Comparison of ENCODE assay signal across 7 mouse cellular contexts in genomic region chr7:3691919-3692318, GRCm38 (mm10). TPM values are rescaled to one million over a fixed set of nuclear protein-coding genes. Genes with fewer than 3 reads are reported as not detected.
DNase-seq lines count a peak whose midpoint lies in the region; ATAC-seq and TF ChIP-seq lines count a peak whose summit lies in the region.

No protein-coding gene starts in this region.

- H3K9me3 ChIP-seq in lung, embryonic 16.5 days (ENCODE audit: control insufficient read depth, low read length) = no peaks in the 10 kb centered on the region
- H3K9me3 ChIP-seq in limb, embryonic 12.5 days = no peaks in the 10 kb centered on the region
- no peaks in the 10 kb centered on the region for H3K9me3 ChIP-seq in stomach, embryonic 14.5 days (ENCODE audit: control insufficient read depth, low read depth, low read length)

- no peaks in the 10 kb centered on the region for H3K27me3 ChIP-seq in lung, embryonic 16.5 days (ENCODE audit: control insufficient read depth, insufficient read depth, low read depth, low read length)
- no peaks in the 10 kb centered on the region for H3K27me3 ChIP-seq in limb, embryonic 12.5 days
- no peaks in the 10 kb centered on the region for H3K27me3 ChIP-seq in stomach, embryonic 14.5 days (ENCODE audit: control insufficient read depth, insufficient read depth, low read length)

- peaks cover 10% of the 10 kb centered on the region for H3K36me3 ChIP-seq in lung, embryonic 16.5 days (ENCODE audit: control insufficient read depth, insufficient read depth, low read length)
- H3K36me3 ChIP-seq in limb, embryonic 12.5 days = peaks cover 47% of the 10 kb centered on the region
- peaks cover 15% of the 10 kb centered on the region; the same call in 1 of the 2 replicates for H3K36me3 ChIP-seq in stomach, embryonic 14.5 days (ENCODE audit: control insufficient read depth, insufficient read depth, low read length)

- no peak for ATAC-seq in lung, embryonic 16.5 days (ENCODE audit: low read depth)
- ATAC-seq in limb, embryonic 12.5 days (ENCODE audit: insufficient number of reproducible peaks, insufficient read depth, low FRiP score, low TSS enrichment, low read depth) = no peak
- no peak for ATAC-seq in stomach, embryonic 14.5 days (ENCODE audit: insufficient number of reproducible peaks, insufficient read depth, low FRiP score, low read depth)

- H3K9ac ChIP-seq in lung, embryonic 16.5 days (ENCODE audit: low read length) = peak overlapping the region; percentile 96
- peak overlapping the region; percentile 89 for H3K9ac ChIP-seq in limb, embryonic 12.5 days (replicated peaks)
- H3K9ac ChIP-seq in stomach, embryonic 14.5 days (replicated peaks; ENCODE audit: low read depth, low read length) = peak overlapping the region; percentile 62

- H3K27ac ChIP-seq in lung, embryonic 16.5 days (ENCODE audit: low read length) = peak overlapping the region; percentile 98; the same call in 1 of the 2 replicates
- peak overlapping the region; percentile 91; the same call in 1 of the 2 replicates for H3K27ac ChIP-seq in embryonic fibroblast, embryonic 13.5 days (ENCODE audit: insufficient read depth, low read length)
- H3K27ac ChIP-seq in limb, embryonic 12.5 days = peak overlapping the region; percentile 98; the same call in 1 of the 2 replicates
- no peak overlapping the region for H3K27ac ChIP-seq in stomach, embryonic 14.5 days (ENCODE audit: low read length)

- peak overlapping the region; percentile 85 for H3K4me2 ChIP-seq in lung, embryonic 16.5 days (ENCODE audit: low read depth, low read length)
- peak overlapping the region; percentile 81 for H3K4me2 ChIP-seq in limb, embryonic 12.5 days
- H3K4me2 ChIP-seq in stomach, embryonic 14.5 days (replicated peaks; ENCODE audit: low read depth, low read length) = peak overlapping the region; percentile 66

- peaks cover 17% of the 10 kb centered on the region for H3K4me1 ChIP-seq in lung, embryonic 16.5 days (replicated peaks; ENCODE audit: control insufficient read depth, insufficient read depth, low read length)
- H3K4me1 ChIP-seq in embryonic fibroblast, embryonic 13.5 days (ENCODE audit: control insufficient read depth, insufficient read depth, low read length) = no peaks in the 10 kb centered on the region; the same call in 1 of the 2 replicates
- H3K4me1 ChIP-seq in limb, embryonic 12.5 days (replicated peaks) = peaks cover 21% of the 10 kb centered on the region
- peaks cover 16% of the 10 kb centered on the region; the same call in 1 of the 2 replicates for H3K4me1 ChIP-seq in stomach, embryonic 14.5 days (ENCODE audit: control insufficient read depth, insufficient read depth, low read length)

- no peak for TF ChIP-seq CTCF in embryonic fibroblast, embryonic 13.5 days (IDR thresholded peaks at IDR 0.05; ENCODE audit: borderline replicate concordance, insufficient read depth, low read length)

- TF ChIP-seq POLR2A in embryonic fibroblast, embryonic 13.5 days (IDR thresholded peaks at IDR 0.05; ENCODE audit: low read depth, low read length) = no peak

- WGBS in lung, embryonic 16.5 days = 26% methylated on average over 3 of the region's 3 CpGs
- 28% methylated on average over 3 of the region's 3 CpGs for WGBS in limb, embryonic 12.5 days
- WGBS in stomach, embryonic 14.5 days = 18% methylated on average over 3 of the region's 3 CpGs

- DNase-seq in lung, postnatal 36 days = no peak
- no peak for DNase-seq in cerebellum, postnatal 36 days
- no peak for DNase-seq in adipocyte (ENCODE audit: low spot score)

- H3K4me3 ChIP-seq in lung, embryonic 16.5 days (ENCODE audit: low read length) = peak overlapping the region; percentile 83
- peak overlapping the region; percentile 80 for H3K4me3 ChIP-seq in embryonic fibroblast, embryonic 13.5 days (ENCODE audit: insufficient read depth, low read length)
- H3K4me3 ChIP-seq in limb, embryonic 12.5 days (replicated peaks) = peak overlapping the region; percentile 71
- peak overlapping the region; percentile 68 for H3K4me3 ChIP-seq in stomach, embryonic 14.5 days (ENCODE audit: low read depth, low read length)

RNA-seq across cellular contexts. Expression of gene Tsen34, which starts 0.7 kb away (rescaled TPM):
- 258 and 270 TPM in 2 replicates for polyA plus RNA-seq in lung, embryonic 16.5 days (2015; fragmentation: Nextera tagmentation; extraction: Ambion mirVana)
- 81.5 and 85.6 TPM in 2 replicates for polyA plus RNA-seq in embryonic fibroblast, embryonic 13.5 days (2011; ENCODE audit: insufficient read length, low read depth, missing spikeins)
- polyA plus RNA-seq in limb, embryonic 12.5 days (2016; fragmentation: Nextera tagmentation; extraction: Ambion mirVana) = 284 and 296 TPM in 2 replicates
- 223 and 240 TPM in 2 replicates for polyA plus RNA-seq in stomach, embryonic 14.5 days (2014; fragmentation: Nextera tagmentation; extraction: Ambion mirVana)

RNA-seq across cellular contexts. Expression of gene Mboat7, which starts 1.4 kb away (rescaled TPM):
- 47.0 and 51.3 TPM in 2 replicates for polyA plus RNA-seq in lung, embryonic 16.5 days (2015; fragmentation: Nextera tagmentation; extraction: Ambion mirVana)
- 82.2 and 94.6 TPM in 2 replicates for polyA plus RNA-seq in embryonic fibroblast, embryonic 13.5 days (2011; ENCODE audit: insufficient read length, low read depth, missing spikeins)
- polyA plus RNA-seq in limb, embryonic 12.5 days (2016; fragmentation: Nextera tagmentation; extraction: Ambion mirVana) = 59.4 and 61.4 TPM in 2 replicates
- 36.8 and 40.4 TPM in 2 replicates for polyA plus RNA-seq in stomach, embryonic 14.5 days (2014; fragmentation: Nextera tagmentation; extraction: Ambion mirVana)

RNA-seq across cellular contexts. Expression of gene Rps9, which starts 11.9 kb away (rescaled TPM):
- 1,423 and 1,469 TPM in 2 replicates for polyA plus RNA-seq in lung, embryonic 16.5 days (2015; fragmentation: Nextera tagmentation; extraction: Ambion mirVana)
- polyA plus RNA-seq in embryonic fibroblast, embryonic 13.5 days (2011; ENCODE audit: insufficient read length, low read depth, missing spikeins) = 1,255 and 1,395 TPM in 2 replicates
- 1,389 and 1,455 TPM in 2 replicates for polyA plus RNA-seq in limb, embryonic 12.5 days (2016; fragmentation: Nextera tagmentation; extraction: Ambion mirVana)
- polyA plus RNA-seq in stomach, embryonic 14.5 days (2014; fragmentation: Nextera tagmentation; extraction: Ambion mirVana) = 1,552 and 1,583 TPM in 2 replicates

RNA-seq across cellular contexts. Expression of gene Tmc4, which starts 14.6 kb away (rescaled TPM):
- 33.8 and 41.3 TPM in 2 replicates for polyA plus RNA-seq in lung, embryonic 16.5 days (2015; fragmentation: Nextera tagmentation; extraction: Ambion mirVana)
- polyA plus RNA-seq in embryonic fibroblast, embryonic 13.5 days (2011; ENCODE audit: insufficient read length, low read depth, missing spikeins) = 10.5 and 10.7 TPM in 2 replicates
- polyA plus RNA-seq in limb, embryonic 12.5 days (2016; fragmentation: Nextera tagmentation; extraction: Ambion mirVana) = 6.6 and 6.7 TPM in 2 replicates
- polyA plus RNA-seq in stomach, embryonic 14.5 days (2014; fragmentation: Nextera tagmentation; extraction: Ambion mirVana) = 61.8 and 67.3 TPM in 2 replicates

RNA-seq across cellular contexts. Expression of gene Leng1, which starts 26.3 kb away (rescaled TPM):
- 12.2 and 13.5 TPM in 2 replicates for polyA plus RNA-seq in lung, embryonic 16.5 days (2015; fragmentation: Nextera tagmentation; extraction: Ambion mirVana)
- 8.0 and 9.8 TPM in 2 replicates for polyA plus RNA-seq in embryonic fibroblast, embryonic 13.5 days (2011; ENCODE audit: insufficient read length, low read depth, missing spikeins)
- polyA plus RNA-seq in limb, embryonic 12.5 days (2016; fragmentation: Nextera tagmentation; extraction: Ambion mirVana) = 19.5 and 20.7 TPM in 2 replicates
- 14.0 and 14.1 TPM in 2 replicates for polyA plus RNA-seq in stomach, embryonic 14.5 days (2014; fragmentation: Nextera tagmentation; extraction: Ambion mirVana)
